Mouse (Mus musculus) myocyte (in vitro differentiated cells): ENCODE results near the gene Six3. TPM values are rescaled to one million over a fixed set of nuclear protein-coding genes. Genes with fewer than 3 reads are reported as not detected.

ENCODE experiments used
- H3K27me3 ChIP-seq: one replicate; pipeline ENCODE4 v1.6.1; 2011; ENCODE audit not compliant: control insufficient read depth, insufficient read depth, insufficient read length
- H3K36me3 ChIP-seq: one replicate; pipeline ENCODE4 v1.6.1; 2011; ENCODE audit not compliant: control insufficient read depth, insufficient read depth
- H3K4me2 ChIP-seq: one replicate; pipeline ENCODE4 v1.6.1; 2011; ENCODE audit warnings: low read depth, control low read depth
- H3K4me3 ChIP-seq: one replicate; pipeline ENCODE4 v1.5.1; 2011; ENCODE audit warnings: mild to moderate bottlenecking, control low read depth, moderate library complexity
- H3K79me2 ChIP-seq: one replicate; pipeline ENCODE4 v1.6.1; 2011; ENCODE audit not compliant: control insufficient read depth, insufficient read depth
- H3ac ChIP-seq: one replicate; pipeline ENCODE4 v1.6.1; 2011; ENCODE audit not compliant: control insufficient read depth, insufficient read length
- CEBPB ChIP-seq: IDR thresholded peaks from 2 replicates; pipeline ENCODE4 v1.6.1; 2011; ENCODE audit warnings: mild to moderate bottlenecking, moderate library complexity; ENCODE audit not compliant: poor library complexity, insufficient read depth, severe bottlenecking
- E2F4 ChIP-seq: IDR thresholded peaks from one replicate; pipeline ENCODE4 v1.6.1; 2011; ENCODE audit warnings: mild to moderate bottlenecking, control low read depth, moderate library complexity; ENCODE audit not compliant: insufficient read depth
- MAX ChIP-seq: IDR thresholded peaks from one replicate; pipeline ENCODE4 v1.6.1; 2011; ENCODE audit warnings: low read depth, mild to moderate bottlenecking, control low read depth
- MYOD1 ChIP-seq, 3 experiments: IDR thresholded peaks; one replicate each; pipeline ENCODE4 v1.6.1; 2011; ENCODE audit warnings: control low read depth in 2 of 3, low read depth in 2 of 3, mild to moderate bottlenecking in 2 of 3, moderate library complexity in 1 of 3; ENCODE audit not compliant: insufficient read length in 2 of 3, control insufficient read depth in 1 of 3
- MYOG ChIP-seq, 3 experiments: IDR thresholded peaks; one replicate each; pipeline ENCODE4 v1.6.1; 2011; ENCODE audit warnings: control low read depth in 2 of 3, low read depth in 2 of 3, mild to moderate bottlenecking in 2 of 3; ENCODE audit not compliant: insufficient read length in 2 of 3, control insufficient read depth in 1 of 3, insufficient read depth in 1 of 3
- POLR2A ChIP-seq: IDR thresholded peaks from one replicate; pipeline ENCODE4 v1.6.1; 2011; ENCODE audit warnings: low read depth, mild to moderate bottlenecking, control low read depth, moderate library complexity; ENCODE audit not compliant: insufficient read length
- POLR2AphosphoS2 ChIP-seq: IDR thresholded peaks from one replicate; pipeline ENCODE4 v1.6.1; 2011; ENCODE audit warnings: low read depth, control low read depth; ENCODE audit not compliant: insufficient read length
- REST ChIP-seq: IDR thresholded peaks from one replicate; pipeline ENCODE4 v1.6.1; 2011; ENCODE audit warnings: mild to moderate bottlenecking, control low read depth, moderate library complexity; ENCODE audit not compliant: insufficient read depth, insufficient read length
- SRF ChIP-seq: IDR thresholded peaks from one replicate; pipeline ENCODE4 v1.6.1; 2011; ENCODE audit warnings: low read depth; ENCODE audit not compliant: control insufficient read depth, insufficient read length
- TCF12 ChIP-seq: IDR thresholded peaks from one replicate; pipeline ENCODE4 v1.6.1; 2011; ENCODE audit warnings: mild to moderate bottlenecking, control low read depth; ENCODE audit not compliant: poor library complexity, insufficient read depth, severe bottlenecking
- TCF3 ChIP-seq: IDR thresholded peaks from one replicate; pipeline ENCODE4 v1.6.1; 2011; ENCODE audit warnings: low read depth, control low read depth; ENCODE audit not compliant: insufficient read length
- USF1 ChIP-seq: IDR thresholded peaks from one replicate; pipeline ENCODE4 v1.6.1; 2011; ENCODE audit warnings: low read depth, mild to moderate bottlenecking, control low read depth, moderate library complexity
- polyA plus RNA-seq: library from polyadenylated mRNA; unstranded; fragments of >200 nt; fragmentation: generic; extraction: Trizol; gene quantifications from one replicate; pipeline ENCODE4 v1.2.1, GENCODE M21; 2012; ENCODE audit warnings: missing spikeins

The Six3 gene
- polyA plus RNA-seq, 1 experiment = not detected

DNA sequence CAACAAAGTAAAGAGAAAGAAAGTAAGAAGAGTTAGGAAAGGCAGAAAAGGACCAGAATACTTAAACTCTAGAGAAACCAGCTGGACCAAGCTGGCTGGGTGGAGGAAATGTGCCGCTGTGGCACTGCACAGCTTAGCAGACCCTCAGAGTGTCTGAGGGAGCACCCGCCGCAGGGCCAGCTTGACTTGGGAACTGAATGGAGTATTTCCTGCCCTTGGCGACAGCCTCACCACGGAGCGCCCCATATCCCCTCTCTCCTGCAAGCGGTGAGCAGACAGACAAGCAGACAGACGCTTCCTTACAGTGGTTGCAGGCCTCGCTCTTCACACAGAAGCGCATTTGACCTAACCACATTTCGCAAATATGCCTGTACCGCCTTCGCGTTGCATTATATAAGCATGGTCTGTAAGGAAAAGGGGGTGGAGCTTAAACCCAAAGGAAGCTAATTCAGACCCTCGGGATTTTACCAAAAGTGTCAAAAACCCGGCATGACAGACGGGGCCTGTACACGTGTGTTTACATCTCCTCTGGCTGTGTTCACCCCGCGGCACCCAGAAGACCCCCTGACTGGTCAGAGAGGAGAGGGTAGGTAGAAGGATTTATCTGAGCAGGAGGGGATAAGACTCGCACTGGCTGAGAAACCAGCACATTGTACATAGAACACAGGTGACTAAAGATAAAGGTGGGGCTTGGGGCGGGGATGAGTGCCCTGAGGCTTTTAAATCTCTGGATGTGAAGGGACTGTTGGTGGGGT lies 17.1 kb downstream of the Six3 start:
- TF ChIP-seq SRF = no peak
- TF ChIP-seq CEBPB = no peak
- no peak for TF ChIP-seq POLR2A
- TF ChIP-seq MAX = no peak
- Histone ChIP-seq H3ac (no peak overlapping the region), H3K4me2 (no peak overlapping the region), H3K79me2 (no peaks in the 10 kb centered on the region), H3K36me3 (no peaks in the 10 kb centered on the region), H3K4me3 (no peak overlapping the region), H3K27me3 (peaks cover 28% of the 10 kb centered on the region)

DNA sequence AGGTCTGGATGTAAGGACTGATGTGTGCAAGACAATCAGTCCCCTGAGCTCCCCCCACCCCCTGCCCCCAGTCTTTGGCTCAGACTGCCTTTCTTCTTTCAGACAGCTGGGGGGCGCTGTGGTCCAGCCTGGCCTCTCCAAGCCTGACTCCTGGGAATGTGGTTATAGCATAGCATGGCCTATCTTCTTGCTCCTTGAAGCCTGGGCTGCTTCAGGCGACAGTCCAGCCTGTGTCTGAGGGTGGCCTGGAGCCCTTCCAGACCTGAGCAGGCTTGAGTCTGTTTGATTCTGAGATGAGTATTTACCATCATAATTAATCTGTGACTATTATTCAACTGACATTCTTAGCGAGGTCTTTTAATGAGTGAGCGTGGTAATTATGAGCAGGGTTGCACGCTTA lies 17.7 kb downstream of the Six3 start:
- Histone ChIP-seq H3K79me2 (no peaks in the 10 kb centered on the region), H3K4me3 (no peak overlapping the region), H3ac (no peak overlapping the region), H3K36me3 (no peaks in the 10 kb centered on the region), H3K4me2 (no peak overlapping the region), H3K27me3 (peaks cover 22% of the 10 kb centered on the region)
- TF ChIP-seq POLR2AphosphoS2 (no peak), MAX (no peak), TCF3 (no peak), POLR2A (no peak), CEBPB (no peak), SRF (no peak), USF1 (no peak), MYOG (IDR thresholded peaks at IDR 0.05; ENCODE audit: control insufficient read depth in 1 of 3, insufficient read depth in 1 of 3, insufficient read length in 2 of 3, low read depth in 2 of 3) (no peak)

DNA sequence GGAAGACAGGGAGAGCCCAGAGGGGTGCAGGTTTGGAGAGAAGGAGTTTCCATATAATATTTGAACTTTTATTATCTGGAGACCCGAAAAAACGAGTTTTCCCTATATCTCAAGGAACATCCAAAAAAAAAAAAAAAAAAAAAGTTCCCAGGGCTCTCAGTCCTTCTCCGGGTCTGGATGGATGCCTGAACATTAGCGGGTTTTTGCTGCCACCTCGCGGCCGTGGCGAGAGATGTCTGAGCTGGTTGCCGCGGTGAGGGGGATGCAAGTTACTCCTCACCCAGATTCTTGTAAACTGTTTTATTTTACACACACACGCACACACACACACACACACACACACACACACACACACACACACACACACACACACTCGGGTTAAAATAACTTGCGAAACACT lies 20.2 kb downstream of the Six3 start:
- Histone ChIP-seq H3ac (no peak overlapping the region), H3K79me2 (no peaks in the 10 kb centered on the region), H3K36me3 (no peaks in the 10 kb centered on the region), H3K4me3 (no peak overlapping the region), H3K4me2 (no peak overlapping the region), H3K27me3 (peaks cover 11% of the 10 kb centered on the region)
- TF ChIP-seq CEBPB (no peak), MYOD1 (IDR thresholded peaks at IDR 0.05; ENCODE audit: control insufficient read depth in 1 of 3, insufficient read length in 2 of 3, low read depth in 2 of 3) (no peak), POLR2AphosphoS2 (no peak), USF1 (no peak), MAX (no peak), E2F4 (no peak), MYOG (IDR thresholded peaks at IDR 0.05; ENCODE audit: control insufficient read depth in 1 of 3, insufficient read depth in 1 of 3, insufficient read length in 2 of 3, low read depth in 2 of 3) (no peak), SRF (no peak)

DNA sequence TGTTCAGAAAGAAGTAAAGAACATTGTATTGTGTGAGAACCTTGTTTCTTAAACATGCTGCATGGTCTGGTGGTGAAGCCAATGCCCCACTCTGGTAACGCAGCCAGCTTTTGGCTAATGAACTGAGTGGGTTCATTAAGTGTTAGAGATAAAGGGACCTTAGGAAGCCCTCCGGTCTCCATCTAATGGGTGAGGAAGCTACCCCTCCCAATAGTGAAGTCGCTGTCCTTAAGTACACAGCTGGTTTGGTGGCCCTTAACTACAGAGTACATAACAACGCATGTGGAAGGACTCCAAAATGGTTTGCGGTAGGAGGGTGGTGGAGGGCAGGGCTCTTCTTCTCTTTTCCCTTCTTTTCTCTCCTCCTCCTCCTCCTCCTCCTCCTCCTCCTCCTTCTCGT lies 24.5 kb downstream of the Six3 start:
- no peak for TF ChIP-seq E2F4
- TF ChIP-seq SRF = no peak
- TF ChIP-seq POLR2AphosphoS2 = no peak
- TF ChIP-seq USF1 = no peak
- no peak for TF ChIP-seq MYOD1 (IDR thresholded peaks at IDR 0.05; ENCODE audit: control insufficient read depth in 1 of 3, insufficient read length in 2 of 3, low read depth in 2 of 3)
- no peak for TF ChIP-seq CEBPB
- TF ChIP-seq MYOG (IDR thresholded peaks at IDR 0.05; ENCODE audit: control insufficient read depth in 1 of 3, insufficient read depth in 1 of 3, insufficient read length in 2 of 3, low read depth in 2 of 3) = no peak
- TF ChIP-seq POLR2A = no peak
- no peak for TF ChIP-seq TCF3
- TF ChIP-seq TCF12 = no peak
- TF ChIP-seq MAX = no peak
- no peak for TF ChIP-seq REST
- H3K4me2 ChIP-seq = no peak overlapping the region
- H3K27me3 ChIP-seq = no peaks in the 10 kb centered on the region
- no peak overlapping the region for H3ac ChIP-seq
- H3K79me2 ChIP-seq = no peaks in the 10 kb centered on the region
- no peak overlapping the region for H3K4me3 ChIP-seq
- H3K36me3 ChIP-seq = no peaks in the 10 kb centered on the region

DNA sequence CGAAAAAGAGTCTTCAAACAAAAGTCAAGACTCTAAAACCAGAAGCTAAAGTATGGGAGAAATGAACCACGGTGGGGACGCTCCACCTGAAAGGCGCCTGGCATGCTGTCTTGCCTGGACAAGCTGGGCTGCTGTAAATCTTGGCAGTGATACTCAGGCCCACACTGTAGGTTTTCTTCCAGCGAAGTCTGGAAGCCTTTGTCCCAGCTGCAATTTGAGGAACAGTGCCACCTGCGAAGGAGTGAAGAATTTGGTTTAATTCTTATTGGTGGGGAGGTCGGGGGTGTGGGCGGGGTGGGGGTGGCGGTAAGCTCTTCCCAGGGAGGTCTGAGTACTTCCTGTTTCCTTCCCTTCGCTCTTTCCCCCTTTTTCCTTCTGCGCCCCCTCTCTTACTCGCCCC lies 31.9 kb downstream of the Six3 start:
- Histone ChIP-seq H3K36me3 (no peaks in the 10 kb centered on the region), H3K4me3 (no peak overlapping the region), H3K27me3 (peaks cover 12% of the 10 kb centered on the region), H3K4me2 (no peak overlapping the region), H3ac (no peak overlapping the region), H3K79me2 (no peaks in the 10 kb centered on the region)
- TF ChIP-seq E2F4 = no peak
